Mouse (Mus musculus) spleen, embryonic (tissue): ENCODE measurements around the gene Usp22.
"Not testable (repeated sequence)": the region's sequence is repeated elsewhere in the genome, so short reads cannot be mapped to it uniquely, and the experiment has no call there.

Experiments
- CTCF ChIA-PET: fragments of 350-600 bp; sonication (Branson Sonifier 250); formaldehyde crosslinking; loops from one replicate; lab custom pipeline; 2022; lab: Charles Lee

The Usp22 gene

GRCm38 (mm10) chr11:61190776-61191175, 15.9 kb upstream of the Usp22 start:
- CTCF ChIA-PET = no interaction called here

GRCm38 (mm10) chr11:61183820-61184219, 9.0 kb upstream of the Usp22 start:
- CTCF ChIA-PET = no interaction called here

GRCm38 (mm10) chr11:61181624-61182023, 6.8 kb upstream of the Usp22 start:
- CTCF ChIA-PET = no interaction called here

GRCm38 (mm10) chr11:61180361-61180760, 5.5 kb upstream of the Usp22 start:
- CTCF ChIA-PET = no interaction called here

DNA sequence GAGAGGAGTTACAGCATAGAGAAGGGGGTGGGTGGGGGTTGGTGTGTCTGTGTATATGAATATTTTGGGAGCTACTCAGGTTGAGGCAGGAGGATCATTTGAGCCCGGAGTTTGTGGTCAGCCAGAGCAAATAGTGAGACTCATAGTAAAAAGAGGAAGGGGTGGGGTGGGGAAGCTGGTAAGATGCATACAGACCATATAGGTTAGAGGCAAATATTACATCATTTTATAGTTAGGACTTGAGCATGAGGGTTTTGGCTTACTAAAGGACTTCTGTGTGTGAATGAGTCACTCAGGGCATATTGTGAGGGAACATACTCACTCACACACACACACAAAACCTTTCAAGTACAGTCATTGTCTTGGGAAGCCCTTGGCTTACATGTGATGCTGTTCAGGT, 1.5 kb upstream of the Usp22 start:
- CTCF ChIA-PET = no interaction called here

- CTCF ChIA-PET = no interaction called here
These were observed 923 bp upstream of the Usp22 start for GRCm38 (mm10) chr11:61175778-61176177.

- CTCF ChIA-PET = no interaction called here
These were observed 499 bp downstream of the Usp22 start for GRCm38 (mm10) chr11:61174291-61174820.

- CTCF ChIA-PET = not testable (repeated sequence)
These were observed 1.4 kb downstream of the Usp22 start for GRCm38 (mm10) chr11:61173477-61173876.

DNA sequence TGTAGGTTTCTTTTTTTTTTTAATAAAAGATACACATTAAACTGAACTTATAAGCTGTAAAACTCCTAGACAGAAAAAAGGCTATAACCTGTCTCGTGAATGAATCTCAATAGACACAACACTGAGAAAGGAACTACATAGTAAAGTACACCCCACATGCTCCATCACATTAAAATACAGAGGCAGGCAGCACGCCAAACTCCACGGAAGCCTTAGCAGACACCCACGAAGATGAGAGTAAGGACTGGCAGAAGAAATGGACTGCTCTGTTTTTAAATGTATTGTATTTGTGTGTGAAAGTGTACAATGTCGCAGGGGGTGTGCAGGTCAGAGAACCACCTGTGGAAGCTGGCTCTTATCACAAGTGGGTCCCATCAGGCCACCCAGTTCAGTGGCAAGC, 4.7 kb downstream of the Usp22 start:
- CTCF ChIA-PET = interaction anchor here (1.4 kb wide), 1 partner anchor 13 kb away, joined by 3 read pairs; no protein-coding TSS in a partner anchor

DNA sequence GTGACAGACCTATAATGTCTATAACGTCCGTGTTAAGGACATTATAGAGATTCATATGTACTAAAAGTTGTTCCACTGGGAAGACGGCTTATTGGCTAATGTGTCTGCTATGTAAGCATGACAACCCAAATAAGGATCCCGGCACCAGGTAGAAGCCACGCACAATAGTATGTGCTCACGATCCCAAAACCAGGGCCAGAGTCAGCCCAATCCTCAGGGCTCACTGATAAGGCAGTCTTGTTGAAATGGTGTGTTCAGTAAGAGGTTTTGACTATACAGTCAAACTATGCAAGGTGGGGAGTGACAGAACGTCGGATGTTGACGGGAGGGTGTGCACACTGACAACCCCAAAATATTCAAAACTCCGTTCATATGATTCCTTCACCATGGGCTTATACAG, 10.0 kb downstream of the Usp22 start:
- CTCF ChIA-PET = no interaction called here

DNA sequence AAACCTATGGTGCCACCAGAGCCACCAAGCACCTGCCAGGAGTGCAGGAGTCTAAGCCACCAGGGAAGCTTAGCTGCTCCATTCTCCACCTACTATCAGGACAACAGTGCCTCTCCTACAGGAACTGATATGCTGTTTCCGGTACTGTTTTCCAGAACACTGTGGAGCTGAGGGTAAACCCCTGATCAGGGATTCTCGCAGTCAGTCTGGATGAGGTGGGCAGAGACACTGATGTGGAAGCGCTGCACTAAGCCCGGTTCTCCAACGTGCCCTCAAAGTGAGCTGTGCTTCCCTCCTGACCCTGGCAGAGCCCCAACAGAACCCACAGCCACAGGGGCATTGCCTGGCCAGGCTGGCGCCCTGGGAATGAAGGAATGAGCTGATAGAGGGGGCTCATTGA, 10.5 kb downstream of the Usp22 start:
- CTCF ChIA-PET = interaction anchor here (0.9 kb wide), 1 partner anchor 59 kb away, joined by 3 read pairs; no protein-coding TSS in a partner anchor

DNA sequence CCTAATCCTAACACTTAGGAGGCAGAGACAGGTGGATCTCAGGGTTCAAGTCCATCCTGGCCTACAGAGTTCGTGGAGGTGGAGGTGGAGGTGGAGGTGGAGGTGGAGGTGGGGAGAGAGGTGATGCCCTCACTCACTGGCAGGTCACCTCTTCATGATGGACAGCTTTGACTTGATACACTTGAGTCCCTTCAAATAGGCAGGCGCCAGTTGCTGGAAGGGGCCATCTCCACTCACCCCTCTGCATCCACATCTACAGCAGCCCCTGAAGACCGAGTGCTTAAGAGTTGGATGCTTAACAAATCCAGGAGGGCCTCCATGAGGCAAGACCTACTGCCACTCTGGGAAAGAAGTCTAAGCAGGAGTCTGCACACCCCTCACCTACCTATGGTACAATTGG, 11.5 kb downstream of the Usp22 start:
- CTCF ChIA-PET = interaction anchor here (0.9 kb wide), 1 partner anchor 58 kb away, joined by 3 read pairs; no protein-coding TSS in a partner anchor

DNA sequence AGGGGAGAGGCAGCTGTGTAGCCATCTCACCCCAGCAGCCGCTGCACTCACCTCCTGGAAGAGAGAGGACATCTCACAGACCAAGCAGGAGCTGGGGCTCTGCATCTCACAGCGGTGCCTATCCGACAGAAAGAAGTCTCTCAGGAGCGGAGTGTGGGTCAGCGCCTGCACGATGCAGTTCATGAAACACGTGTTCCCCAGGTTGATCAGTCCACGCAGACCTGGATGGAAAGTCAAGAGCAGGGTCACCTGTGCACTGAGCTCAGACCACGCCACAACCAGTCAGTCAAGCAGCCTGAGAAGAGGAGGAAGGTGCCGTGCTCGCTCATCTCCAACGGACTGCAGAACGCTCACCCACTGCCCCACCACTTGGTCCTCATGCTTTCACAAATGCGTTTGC, 12.1 kb downstream of the Usp22 start:
- CTCF ChIA-PET = no interaction called here

DNA sequence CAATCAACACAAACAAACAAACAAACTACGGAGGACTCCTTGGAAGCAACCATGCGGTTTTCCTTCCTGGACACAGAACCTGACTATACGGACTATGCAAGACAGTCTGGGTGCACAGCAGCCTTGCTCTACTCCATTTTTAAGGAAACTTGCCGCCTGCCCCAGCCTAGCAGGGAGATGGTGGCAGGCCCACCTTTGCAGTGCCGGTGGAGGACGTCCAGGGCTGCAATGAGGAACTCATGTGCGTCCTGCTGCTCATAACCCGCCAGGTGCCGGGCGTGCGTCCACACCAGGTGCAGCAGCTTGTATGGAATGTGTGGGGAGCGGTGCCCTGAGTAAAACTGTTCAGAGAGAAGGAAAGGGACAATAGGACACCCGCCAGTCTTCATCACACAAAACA, 13.7 kb downstream of the Usp22 start:
- CTCF ChIA-PET = no interaction called here

DNA sequence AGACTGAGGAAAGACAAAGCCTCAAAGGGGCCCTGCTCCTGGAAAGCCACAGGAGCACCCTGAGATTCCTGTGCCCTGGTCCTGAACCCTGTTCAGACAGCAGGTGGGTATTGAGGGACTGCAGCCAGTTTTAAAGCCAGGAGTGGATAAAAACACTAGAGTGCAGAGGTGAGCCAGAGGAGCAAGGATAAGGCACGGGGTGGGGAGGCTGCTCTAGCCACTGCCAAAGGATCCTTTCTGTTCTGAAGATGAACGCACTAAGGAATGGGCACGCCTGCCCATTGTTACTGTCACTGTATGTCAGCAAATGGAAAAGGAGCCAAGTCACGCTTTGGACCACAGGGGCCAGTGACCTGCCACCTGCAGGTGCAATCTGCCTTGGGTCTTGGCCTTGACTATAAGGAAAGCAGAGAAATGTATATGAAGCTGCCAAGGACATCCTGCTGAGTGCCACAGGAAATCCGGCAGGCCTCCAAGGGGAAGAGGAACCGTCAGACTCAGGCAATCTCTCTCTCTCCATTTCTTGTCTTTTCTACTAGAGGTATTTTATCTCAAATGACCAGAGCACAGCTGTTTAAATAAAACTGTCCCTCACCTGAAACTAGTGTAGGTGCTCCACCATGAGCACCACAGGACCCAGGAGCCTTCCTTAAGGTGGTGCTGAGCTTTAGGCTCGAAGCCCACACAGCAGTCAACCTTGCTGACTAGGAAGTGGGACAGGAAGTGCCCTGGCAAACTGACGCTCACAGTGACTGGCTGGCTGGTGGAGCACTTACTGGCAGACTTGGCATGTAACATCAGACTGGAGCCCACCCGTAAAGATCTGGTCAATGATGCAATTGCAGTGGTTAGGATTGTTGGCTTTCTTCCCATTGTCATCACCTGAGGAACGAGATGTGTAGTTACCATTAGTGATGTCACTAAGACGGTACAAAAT, 14.8 kb downstream of the Usp22 start:
- CTCF ChIA-PET = interaction anchor here (1.0 kb wide), 1 partner anchor 11 kb away, joined by 3 read pairs; no protein-coding TSS in a partner anchor

DNA sequence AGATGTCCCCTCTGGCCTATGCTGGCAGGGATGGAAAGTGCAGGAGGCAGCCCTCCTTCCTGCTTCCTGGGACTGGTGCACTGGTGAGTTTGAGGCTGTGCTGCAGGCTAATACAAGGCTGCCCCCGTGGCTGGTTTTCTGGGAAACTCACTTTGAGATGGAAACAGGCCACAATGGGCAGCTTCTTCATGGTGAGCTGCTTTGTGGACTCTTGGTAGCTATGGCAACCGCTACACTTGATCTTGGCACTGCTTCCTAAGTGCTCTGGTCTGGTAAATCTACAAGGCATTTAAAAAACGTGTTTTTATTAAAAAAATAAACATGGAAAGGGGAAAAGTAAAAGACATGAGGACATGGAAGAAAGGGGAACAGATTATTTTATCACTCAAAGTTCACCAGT, 16.7 kb downstream of the Usp22 start:
- CTCF ChIA-PET = interaction anchor here (0.7 kb wide), 1 partner anchor 594 kb away, joined by 3 read pairs; no protein-coding TSS in a partner anchor

DNA sequence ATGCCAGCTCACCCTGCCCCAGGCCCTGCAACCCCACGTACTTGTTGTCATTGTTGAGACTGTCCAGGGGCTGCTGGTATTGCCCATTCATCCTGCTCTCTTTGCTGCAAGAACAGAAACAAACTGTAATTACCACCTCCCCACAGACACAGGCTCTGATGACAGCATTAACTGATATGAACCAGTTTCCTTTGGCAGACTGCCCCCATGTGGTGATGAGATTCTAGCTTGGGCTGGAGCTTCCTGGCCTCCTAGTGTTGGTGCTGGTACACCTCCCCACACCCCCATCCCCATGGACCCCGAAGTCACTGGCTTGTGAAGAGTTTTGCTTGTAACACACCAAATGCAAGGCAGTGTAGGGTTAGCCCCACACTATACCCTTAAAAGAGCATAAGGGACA, 19.1 kb downstream of the Usp22 start:
- CTCF ChIA-PET = interaction anchor here (1.0 to 1.2 kb wide), 3 partner anchors 13 to 53 kb away, joined by 3 to 4 read pairs (median 3); no protein-coding TSS in a partner anchor

GRCm38 (mm10) chr11:61150233-61151001, 24.4 kb downstream of the Usp22 start:
- CTCF ChIA-PET = no interaction called here

DNA sequence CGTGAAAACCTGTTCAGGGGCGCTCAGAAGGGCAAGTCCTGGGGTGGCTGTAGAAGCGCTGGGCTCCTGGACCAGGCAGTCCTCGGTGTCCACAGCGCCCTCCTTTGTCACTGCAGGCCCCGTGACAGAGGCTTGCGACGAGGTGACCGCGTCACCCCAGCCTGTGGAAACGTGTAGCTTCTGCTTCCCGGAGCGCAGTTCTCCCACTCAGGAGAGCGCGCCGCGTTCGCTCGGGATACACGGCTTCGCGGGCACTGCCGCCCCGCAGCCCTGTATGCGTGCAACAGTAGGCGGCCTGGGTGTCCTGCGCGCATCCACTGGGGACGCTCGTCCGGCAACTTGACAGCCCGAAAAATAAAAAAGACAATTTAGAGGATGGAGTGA, 27.6 kb downstream of the Usp22 start:
- CTCF ChIA-PET = no interaction called here

GRCm38 (mm10) chr11:61146645-61147299, 28.1 kb downstream of the Usp22 start:
- CTCF ChIA-PET = interaction anchor here (0.6 to 1.2 kb wide), 3 partner anchors 42 to 1503 kb away, joined by 4 to 9 read pairs (median 7); no protein-coding TSS in a partner anchor

- CTCF ChIA-PET = interaction anchor here (1.2 kb wide), 1 partner anchor 41 kb away, joined by 9 read pairs; no protein-coding TSS in a partner anchor
These were observed 29.3 kb downstream of the Usp22 start for GRCm38 (mm10) chr11:61145551-61145950.
